Mouse (Mus musculus) forebrain, embryonic 12.5 days (tissue): Measurements from ENCODE around the gene Clec4f. TPM values are rescaled to one million over a fixed set of nuclear protein-coding genes. Genes with fewer than 3 reads are reported as not detected.

Experiments
- ATAC-seq: fragments of 200-750 bp; cut with Nextera tagmentation; 2 replicates; pipeline ENCODE4 v1.8.0; 2017; ENCODE audit warnings: moderate TSS enrichment; ENCODE audit not compliant: low FRiP score
- H3K27ac ChIP-seq: fragments of 300-500 bp; sonication (generic); 2 replicates; pipeline ENCODE4 v1.5.1; 2016; ENCODE audit warnings: mild to moderate bottlenecking
- H3K27me3 ChIP-seq: fragments of 300-500 bp; sonication (generic); 2 replicates; pipeline ENCODE4 v1.6.1; 2016; ENCODE audit warnings: mild to moderate bottlenecking
- H3K36me3 ChIP-seq: fragments of 300-500 bp; sonication (generic); replicated peaks from 2 replicates; pipeline ENCODE4 v1.6.1; 2016; ENCODE audit warnings: mild to moderate bottlenecking
- H3K4me1 ChIP-seq: fragments of 300-500 bp; sonication (generic); 2 replicates; pipeline ENCODE4 v1.6.1; 2016
- H3K4me2 ChIP-seq: fragments of 300-500 bp; sonication (generic); 2 replicates; pipeline ENCODE4 v1.6.1; 2016; ENCODE audit warnings: mild to moderate bottlenecking, moderate library complexity
- H3K4me3 ChIP-seq: fragments of 300-500 bp; sonication (generic); replicated peaks from 2 replicates; pipeline ENCODE4 v1.5.1; 2016; ENCODE audit warnings: mild to moderate bottlenecking
- H3K9ac ChIP-seq: fragments of 300-500 bp; sonication (generic); 2 replicates; pipeline ENCODE4 v1.6.1; 2016; ENCODE audit warnings: mild to moderate bottlenecking
- H3K9me3 ChIP-seq: fragments of 300-500 bp; sonication (generic); 2 replicates; pipeline ENCODE4 v1.6.1; 2016
- WGBS: fragments of 180-500 bp; shearing (Covaris S2); methylation state at CpG from one replicate; pipeline ENCODE4 v1.1.7; 2016; 5-methylcytosine and 5-hydroxymethylcytosine counted together
- polyA plus RNA-seq: library from polyadenylated mRNA; unstranded; fragments of >200 nt; fragmentation: Nextera tagmentation; extraction: Ambion mirVana; gene quantifications from 2 replicates; pipeline ENCODE4 v1.2.1, GENCODE M21; 2016

Gene Clec4f
- polyA plus RNA-seq, 1 experiment from 2014 or later, result not detected

GRCm38 (mm10) chr6:83626781-83627180 lies 29.2 kb downstream of the Clec4f start:
- Histone ChIP-seq H3K4me2 (no peak overlapping the region), H3K27ac (no peak overlapping the region), H3K36me3 (no peaks in the 10 kb centered on the region), H3K27me3 (no peaks in the 10 kb centered on the region), H3K9ac (no peak overlapping the region), H3K4me1 (no peaks in the 10 kb centered on the region), H3K4me3 (no peak overlapping the region), H3K9me3 (no peaks in the 10 kb centered on the region)
- no peak for ATAC-seq
- WGBS, result 77% methylated on average over 17 of the region's 17 CpGs

GRCm38 (mm10) chr6:83619955-83620354 lies 36.0 kb downstream of the Clec4f start:
- Histone ChIP-seq H3K4me2 (no peak overlapping the region), H3K27ac (no peak overlapping the region), H3K4me3 (no peak overlapping the region), H3K4me1 (no peaks in the 10 kb centered on the region; the same call in 1 of the 2 replicates), H3K9me3 (no peaks in the 10 kb centered on the region), H3K9ac (no peak overlapping the region), H3K27me3 (peaks cover 6% of the 10 kb centered on the region; the same call in 1 of the 2 replicates), H3K36me3 (no peaks in the 10 kb centered on the region)
- 70% methylated on average over 9 of the region's 9 CpGs for WGBS
- ATAC-seq, result no peak

GRCm38 (mm10) chr6:83617581-83618335 lies 38.2 kb downstream of the Clec4f start:
- H3K9me3 ChIP-seq, result no peaks in the 10 kb centered on the region
- peaks cover 6% of the 10 kb centered on the region; the same call in 1 of the 2 replicates for H3K27me3 ChIP-seq
- H3K27ac ChIP-seq, result no peak overlapping the region
- H3K9ac ChIP-seq, result no peak overlapping the region
- no peak for ATAC-seq
- no peaks in the 10 kb centered on the region; the same call in 1 of the 2 replicates for H3K4me1 ChIP-seq
- WGBS, result 88% methylated on average over 15 of the region's 15 CpGs
- H3K4me2 ChIP-seq, result no peak overlapping the region
- no peaks in the 10 kb centered on the region for H3K36me3 ChIP-seq
- no peak overlapping the region for H3K4me3 ChIP-seq

- WGBS, result 89% methylated on average over 5 of the region's 5 CpGs
Observed at GRCm38 (mm10) chr6:83616512-83616911, 39.5 kb downstream of the Clec4f start.

GRCm38 (mm10) chr6:83614469-83614868 lies 41.5 kb downstream of the Clec4f start:
- no peak for ATAC-seq
- Histone ChIP-seq H3K9ac (no peak overlapping the region), H3K4me2 (no peak overlapping the region), H3K9me3 (no peaks in the 10 kb centered on the region), H3K36me3 (no peaks in the 10 kb centered on the region), H3K27ac (no peak overlapping the region), H3K27me3 (peaks cover 16% of the 10 kb centered on the region; the same call in 1 of the 2 replicates), H3K4me3 (no peak overlapping the region), H3K4me1 (no peaks in the 10 kb centered on the region; the same call in 1 of the 2 replicates)
- WGBS, result 91% methylated on average over 4 of the region's 4 CpGs

More at GRCm38 (mm10) chr6:83616512-83616911, 39.5 kb downstream of the Clec4f start:
- Histone ChIP-seq H3K27me3 (peaks cover 6% of the 10 kb centered on the region; the same call in 1 of the 2 replicates), H3K9ac (no peak overlapping the region), H3K36me3 (no peaks in the 10 kb centered on the region), H3K9me3 (no peaks in the 10 kb centered on the region), H3K4me3 (no peak overlapping the region), H3K4me2 (no peak overlapping the region), H3K27ac (no peak overlapping the region), H3K4me1 (no peaks in the 10 kb centered on the region; the same call in 1 of the 2 replicates)
- ATAC-seq, result no peak

GRCm38 (mm10) chr6:83612976-83613375 lies 43.0 kb downstream of the Clec4f start:
- no peak overlapping the region for H3K9ac ChIP-seq
- no peak overlapping the region for H3K4me2 ChIP-seq
- no peak overlapping the region for H3K27ac ChIP-seq
- no peaks in the 10 kb centered on the region for H3K36me3 ChIP-seq
- no peak overlapping the region for H3K4me3 ChIP-seq
- peaks cover 11% of the 10 kb centered on the region; the same call in 1 of the 2 replicates for H3K27me3 ChIP-seq
- H3K9me3 ChIP-seq, result no peaks in the 10 kb centered on the region
- ATAC-seq, result no peak
- WGBS, result 100% methylated on average over 1 of the region's 1 CpGs
- no peaks in the 10 kb centered on the region for H3K4me1 ChIP-seq

- Histone ChIP-seq H3K36me3 (no peaks in the 10 kb centered on the region), H3K4me2 (peak overlapping the region; percentile 54; the same call in 1 of the 2 replicates), H3K27me3 (no peaks in the 10 kb centered on the region), H3K27ac (no peak overlapping the region), H3K9ac (no peak overlapping the region), H3K9me3 (no peaks in the 10 kb centered on the region), H3K4me3 (no peak overlapping the region), H3K4me1 (0 out of 2 replicates have a peak, but pooled peaks cover 3% of the 10 kb centered on the region)
- 87% methylated on average over 6 of the region's 6 CpGs for WGBS
- no peak for ATAC-seq
Observed at GRCm38 (mm10) chr6:83599636-83600174, 56.3 kb downstream of the Clec4f start.

- Histone ChIP-seq H3K27me3 (no peaks in the 10 kb centered on the region), H3K4me2 (peak overlapping the region; percentile 54), H3K4me3 (peak overlapping the region; percentile 36), H3K9ac (no peak overlapping the region; the same call in 1 of the 2 replicates), H3K36me3 (no peaks in the 10 kb centered on the region), H3K27ac (no peak overlapping the region), H3K4me1 (0 out of 2 replicates have a peak, but pooled peaks cover 3% of the 10 kb centered on the region), H3K9me3 (no peaks in the 10 kb centered on the region)
- ATAC-seq, result 0 out of 2 replicates have a peak, but pooled peaks have one; percentile 57
- 36% methylated on average over 24 of the region's 24 CpGs for WGBS
Observed at GRCm38 (mm10) chr6:83599060-83599550, 56.9 kb downstream of the Clec4f start.

- no peak overlapping the region for H3K27ac ChIP-seq
- H3K4me2 ChIP-seq, result peak overlapping the region; percentile 54
- H3K9ac ChIP-seq, result no peak overlapping the region; the same call in 1 of the 2 replicates
- ATAC-seq, result 0 out of 2 replicates have a peak, but pooled peaks have one; percentile 33
- 9% methylated on average over 9 of the region's 9 CpGs for WGBS
- H3K4me1 ChIP-seq, result 0 out of 2 replicates have a peak, but pooled peaks cover 3% of the 10 kb centered on the region
- no peaks in the 10 kb centered on the region for H3K36me3 ChIP-seq
- no peaks in the 10 kb centered on the region for H3K9me3 ChIP-seq
- H3K4me3 ChIP-seq, result peak overlapping the region; percentile 36
- H3K27me3 ChIP-seq, result no peaks in the 10 kb centered on the region
Observed at GRCm38 (mm10) chr6:83598646-83599045, 57.3 kb downstream of the Clec4f start.

- 0 out of 2 replicates have a peak, but pooled peaks cover 3% of the 10 kb centered on the region for H3K4me1 ChIP-seq
- H3K36me3 ChIP-seq, result no peaks in the 10 kb centered on the region
- H3K4me3 ChIP-seq, result no peak overlapping the region
- no peak overlapping the region for H3K4me2 ChIP-seq
- H3K27me3 ChIP-seq, result no peaks in the 10 kb centered on the region
- WGBS, result 70% methylated on average over 3 of the region's 3 CpGs
- no peak overlapping the region for H3K27ac ChIP-seq
- H3K9ac ChIP-seq, result no peak overlapping the region
- no peak for ATAC-seq
- H3K9me3 ChIP-seq, result no peaks in the 10 kb centered on the region
Observed at GRCm38 (mm10) chr6:83597988-83598387, 58.0 kb downstream of the Clec4f start.

GRCm38 (mm10) chr6:83595035-83595434 lies 61.0 kb downstream of the Clec4f start:
- no peaks in the 10 kb centered on the region for H3K9me3 ChIP-seq
- no peak overlapping the region for H3K4me2 ChIP-seq
- H3K4me3 ChIP-seq, result no peak overlapping the region
- no peaks in the 10 kb centered on the region for H3K27me3 ChIP-seq
- no peaks in the 10 kb centered on the region for H3K36me3 ChIP-seq
- H3K9ac ChIP-seq, result no peak overlapping the region
- no peak for ATAC-seq
- no peak overlapping the region for H3K27ac ChIP-seq
- 0 out of 2 replicates have a peak, but pooled peaks cover 3% of the 10 kb centered on the region for H3K4me1 ChIP-seq
- 78% methylated on average over 2 of the region's 2 CpGs for WGBS
